Mouse (Mus musculus) midbrain, embryonic 11.5 days (tissue): ENCODE data around the gene Rnf213. TPM values are rescaled to one million over a fixed set of nuclear protein-coding genes. Genes with fewer than 3 reads are reported as not detected.
A peak's percentile ranks its signal among the peaks of the same experiment; 100 is the strongest.

Experiments
- ATAC-seq: fragments of 200-750 bp; cut with Nextera tagmentation; 2 replicates; pipeline ENCODE4 v1.8.0; 2017; ENCODE audit warnings: moderate TSS enrichment, moderate library complexity; ENCODE audit not compliant: low FRiP score
- DNase-seq: peaks from one replicate; pipeline ENCODE4 v3.0.0; 2015; ENCODE audit warnings: low spot score; ENCODE audit errors: missing footprints
- H3K27ac ChIP-seq: fragments of 300-500 bp; sonication (generic); 2 replicates; pipeline ENCODE4 v1.5.1; 2014; ENCODE audit warnings: low read depth, low read length
- H3K27me3 ChIP-seq: fragments of 300-500 bp; sonication (generic); 2 replicates; pipeline ENCODE4 v1.6.1; 2014; ENCODE audit warnings: mild to moderate bottlenecking, low read length, moderate library complexity, mixed read lengths; ENCODE audit not compliant: control insufficient read depth, insufficient read depth
- H3K36me3 ChIP-seq: fragments of 300-500 bp; sonication (generic); 2 replicates; pipeline ENCODE4 v1.6.1; 2014; ENCODE audit warnings: mild to moderate bottlenecking, low read length, moderate library complexity, mixed read lengths; ENCODE audit not compliant: control insufficient read depth, insufficient read depth
- H3K4me1 ChIP-seq: fragments of 300-500 bp; sonication (generic); 2 replicates; pipeline ENCODE4 v1.6.1; 2014; ENCODE audit warnings: low read length; ENCODE audit not compliant: control insufficient read depth, insufficient read depth
- H3K4me2 ChIP-seq: fragments of 300-500 bp; sonication (generic); 2 replicates; pipeline ENCODE4 v1.6.1; 2014; ENCODE audit warnings: mild to moderate bottlenecking, moderate library complexity
- H3K4me3 ChIP-seq: fragments of 300-500 bp; sonication (generic); 2 replicates; pipeline ENCODE4 v1.5.1; 2014; ENCODE audit warnings: low read depth, low read length
- H3K9ac ChIP-seq: fragments of 300-500 bp; sonication (generic); 2 replicates; pipeline ENCODE4 v1.6.1; 2014; ENCODE audit warnings: low read length
- H3K9me3 ChIP-seq: fragments of 300-500 bp; sonication (generic); 2 replicates; pipeline ENCODE4 v1.6.1; 2016; ENCODE audit warnings: low read length; ENCODE audit not compliant: control insufficient read depth
- WGBS: fragments of 180-500 bp; shearing (Covaris S2); extraction: QIAGEN DNeasy Blood & Tissue Kit; methylation state at CpG from one replicate; pipeline ENCODE4 v1.1.7; 2014; 5-methylcytosine and 5-hydroxymethylcytosine counted together
- polyA plus RNA-seq: library from polyadenylated mRNA; unstranded; fragments of >200 nt; fragmentation: Nextera tagmentation; extraction: Ambion mirVana; gene quantifications from 2 replicates; pipeline ENCODE4 v1.2.1, GENCODE M21; 2014

Rnf213 gene
- polyA plus RNA-seq, 1 experiment from 2014 or later: 1.7 TPM

DNA sequence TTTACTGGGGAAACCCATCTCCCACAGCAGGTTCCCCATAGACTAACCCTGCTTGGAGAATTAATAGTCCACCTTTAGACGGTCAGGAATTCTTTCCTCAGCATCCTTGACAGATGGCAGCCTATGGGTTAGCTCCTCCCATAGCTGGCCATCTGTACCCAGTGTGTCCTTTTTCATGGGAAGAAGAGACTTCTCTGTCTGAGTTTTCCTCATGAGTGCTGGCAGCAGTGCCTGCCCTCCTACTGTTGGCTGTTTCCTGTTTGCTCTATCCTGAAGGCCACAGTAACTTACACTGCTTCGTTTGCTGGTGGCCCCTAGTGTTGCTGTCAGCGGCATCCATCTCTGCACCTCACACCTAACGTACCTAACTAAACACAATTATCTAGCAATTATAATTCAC, 104.6 kb downstream of the Rnf213 start:
- Histone ChIP-seq H3K36me3 (0 out of 2 replicates have a peak, but pooled peaks cover 9% of the 10 kb centered on the region), H3K27me3 (no peaks in the 10 kb centered on the region), H3K27ac (no peak overlapping the region), H3K4me2 (no peak overlapping the region), H3K4me1 (peaks cover 5% of the 10 kb centered on the region; the same call in 1 of the 2 replicates), H3K4me3 (no peak overlapping the region), H3K9me3 (no peaks in the 10 kb centered on the region), H3K9ac (no peak overlapping the region)
- 78% methylated on average over 4 of the region's 4 CpGs for WGBS
- DNase-seq (no peak), ATAC-seq (no peak)

DNA sequence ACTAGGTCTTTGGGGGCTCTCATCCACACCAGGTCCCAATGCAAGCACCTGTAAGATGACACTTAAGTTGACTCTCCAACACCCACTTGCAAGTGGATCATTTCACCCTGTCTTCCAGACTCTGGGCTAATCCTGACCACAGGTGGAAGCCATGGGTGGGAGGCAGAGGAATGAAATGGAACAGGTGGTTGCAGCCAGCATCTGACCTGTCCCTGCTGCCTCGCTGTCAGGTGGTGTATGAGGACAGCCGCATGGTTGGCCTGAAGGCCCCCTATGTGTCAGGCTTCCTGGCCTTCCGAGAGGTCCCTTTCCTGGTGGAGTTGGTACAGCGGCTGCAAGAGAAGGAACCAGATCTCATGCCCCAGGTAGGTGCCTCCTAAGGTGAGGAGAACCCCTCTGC, 106.4 kb downstream of the Rnf213 start:
- H3K9ac ChIP-seq: no peak overlapping the region
- no peaks in the 10 kb centered on the region for H3K27me3 ChIP-seq
- 0 out of 2 replicates have a peak, but pooled peaks cover 12% of the 10 kb centered on the region for H3K36me3 ChIP-seq
- no peaks in the 10 kb centered on the region for H3K4me1 ChIP-seq
- WGBS: 93% methylated on average over 4 of the region's 4 CpGs
- ATAC-seq (no peak), DNase-seq (no peak)
- H3K4me3 ChIP-seq: no peak overlapping the region
- H3K27ac ChIP-seq: no peak overlapping the region
- no peak overlapping the region for H3K4me2 ChIP-seq
- H3K9me3 ChIP-seq: no peaks in the 10 kb centered on the region

DNA sequence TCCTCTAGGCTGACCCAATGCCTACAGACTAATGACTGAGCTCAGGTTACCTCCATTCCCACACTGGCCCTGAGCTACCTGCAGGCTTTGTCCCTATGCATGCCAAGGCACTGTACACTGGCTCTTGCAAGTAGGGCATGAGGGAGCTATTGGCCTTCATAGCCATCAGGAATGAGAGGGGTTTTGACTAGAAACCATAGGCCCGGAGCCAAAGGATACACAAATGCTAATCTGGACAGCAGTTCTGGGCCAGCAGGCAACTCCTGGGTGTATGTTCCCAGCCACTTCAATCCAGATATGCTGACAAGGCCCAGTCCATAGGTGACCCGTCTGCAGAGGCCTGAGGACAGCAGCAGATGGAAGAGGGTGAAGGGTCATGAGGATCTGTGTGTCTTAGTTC, 107.1 kb downstream of the Rnf213 start:
- no peak for DNase-seq
- Histone ChIP-seq H3K27ac (no peak overlapping the region), H3K4me1 (no peaks in the 10 kb centered on the region), H3K4me3 (no peak overlapping the region), H3K4me2 (no peak overlapping the region), H3K36me3 (0 out of 2 replicates have a peak, but pooled peaks cover 12% of the 10 kb centered on the region), H3K9me3 (no peaks in the 10 kb centered on the region), H3K9ac (no peak overlapping the region), H3K27me3 (no peaks in the 10 kb centered on the region)
- no peak for ATAC-seq
- WGBS: 85% methylated on average over 2 of the region's 2 CpGs

DNA sequence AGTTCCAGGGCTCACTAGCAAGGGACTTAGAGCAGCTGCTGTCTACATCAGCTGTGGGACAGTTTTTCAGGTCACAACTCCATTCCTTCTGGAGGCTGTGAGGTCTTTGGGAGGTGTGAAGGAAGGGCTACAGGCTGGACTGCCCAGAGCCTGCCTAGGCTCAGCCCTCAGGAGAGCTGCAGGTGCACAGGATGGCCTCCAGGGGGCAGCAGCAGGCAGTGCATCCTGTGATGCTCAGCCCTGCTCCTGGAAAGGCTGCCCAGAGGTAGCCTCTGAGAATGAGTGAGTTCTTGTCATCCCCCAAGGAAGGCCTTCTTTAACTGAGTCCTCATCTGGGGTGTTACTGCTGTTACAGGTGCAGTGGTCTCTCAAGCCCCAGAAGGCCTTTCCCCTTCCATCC, 110.8 kb downstream of the Rnf213 start:
- no peaks in the 10 kb centered on the region for H3K4me1 ChIP-seq
- H3K4me3 ChIP-seq: no peak overlapping the region
- no peak overlapping the region for H3K27ac ChIP-seq
- H3K4me2 ChIP-seq: no peak overlapping the region
- DNase-seq (peak; percentile 94), ATAC-seq (peak; percentile 76)
- H3K27me3 ChIP-seq: no peaks in the 10 kb centered on the region
- H3K9ac ChIP-seq: no peak overlapping the region
- H3K9me3 ChIP-seq: no peaks in the 10 kb centered on the region
- peaks cover 18% of the 10 kb centered on the region for H3K36me3 ChIP-seq

DNA sequence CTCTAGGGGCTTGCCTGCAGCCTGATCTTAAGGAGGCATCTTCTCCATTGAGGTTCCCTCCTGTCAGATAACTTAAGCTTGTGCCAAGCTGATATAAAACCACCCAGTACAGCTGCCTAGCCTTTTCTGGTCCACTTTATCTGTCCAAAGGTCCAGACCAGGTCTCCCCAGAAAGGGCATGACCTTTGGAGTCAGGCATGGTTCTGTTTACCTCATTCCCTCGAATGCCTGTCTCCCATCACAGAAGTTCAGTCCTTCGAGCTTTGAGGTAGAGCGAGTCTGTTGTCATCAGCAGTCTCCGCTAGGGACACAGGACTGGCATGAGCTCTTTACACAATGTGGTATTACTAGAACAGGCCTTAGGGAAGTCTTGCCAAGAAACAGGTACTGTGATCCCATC, 113.5 kb downstream of the Rnf213 start:
- Histone ChIP-seq H3K4me1 (peaks cover 3% of the 10 kb centered on the region), H3K4me3 (no peak overlapping the region), H3K9ac (no peak overlapping the region), H3K27me3 (no peaks in the 10 kb centered on the region), H3K36me3 (peaks cover 13% of the 10 kb centered on the region), H3K27ac (no peak overlapping the region), H3K4me2 (no peak overlapping the region), H3K9me3 (no peaks in the 10 kb centered on the region)
- 91% methylated on average over 4 of the region's 4 CpGs for WGBS
- no peak for DNase-seq
- no peak for ATAC-seq

- H3K9me3 ChIP-seq: no peaks in the 10 kb centered on the region
- no peaks in the 10 kb centered on the region for H3K27me3 ChIP-seq
- no peak overlapping the region for H3K4me3 ChIP-seq
- no peak overlapping the region for H3K4me2 ChIP-seq
- H3K27ac ChIP-seq: no peak overlapping the region
- DNase-seq: no peak
- ATAC-seq: no peak
- 87% methylated on average over 8 of the region's 8 CpGs for WGBS
- H3K36me3 ChIP-seq: peaks cover 9% of the 10 kb centered on the region
- peaks cover 3% of the 10 kb centered on the region for H3K4me1 ChIP-seq
- H3K9ac ChIP-seq: no peak overlapping the region
Measured at GRCm38 (mm10) chr11:119507772-119508171, 114.9 kb downstream of the Rnf213 start.

- peaks cover 7% of the 10 kb centered on the region for H3K36me3 ChIP-seq
- H3K4me3 ChIP-seq: no peak overlapping the region
- ATAC-seq: peak; percentile 4; the same call in 1 of the 2 replicates
- H3K9ac ChIP-seq: no peak overlapping the region
- peak; percentile 83 for DNase-seq
- H3K4me2 ChIP-seq: no peak overlapping the region
- H3K27ac ChIP-seq: no peak overlapping the region; the same call in 1 of the 2 replicates
- 55% methylated on average over 5 of the region's 5 CpGs for WGBS
- no peaks in the 10 kb centered on the region for H3K9me3 ChIP-seq
- peaks cover 9% of the 10 kb centered on the region for H3K4me1 ChIP-seq
- no peaks in the 10 kb centered on the region; the same call in 1 of the 2 replicates for H3K27me3 ChIP-seq
Measured at GRCm38 (mm10) chr11:119509165-119509776, 116.4 kb downstream of the Rnf213 start.

- ATAC-seq (no peak), DNase-seq (no peak)
- WGBS: 73% methylated on average over 9 of the region's 9 CpGs
- Histone ChIP-seq H3K27ac (no peak overlapping the region), H3K4me1 (peaks cover 29% of the 10 kb centered on the region), H3K4me3 (no peak overlapping the region), H3K9ac (no peak overlapping the region), H3K27me3 (no peaks in the 10 kb centered on the region; the same call in 1 of the 2 replicates), H3K4me2 (no peak overlapping the region), H3K36me3 (no peaks in the 10 kb centered on the region), H3K9me3 (no peaks in the 10 kb centered on the region)
Measured at GRCm38 (mm10) chr11:119513038-119513659, 120.2 kb downstream of the Rnf213 start.

- peak; percentile 91 for DNase-seq
- no peaks in the 10 kb centered on the region; the same call in 1 of the 2 replicates for H3K27me3 ChIP-seq
- no peaks in the 10 kb centered on the region for H3K9me3 ChIP-seq
- peak overlapping the region; percentile 54 for H3K9ac ChIP-seq
- peak overlapping the region; percentile 11; the same call in 1 of the 2 replicates for H3K4me3 ChIP-seq
- 53% methylated on average over 16 of the region's 16 CpGs for WGBS
- H3K36me3 ChIP-seq: no peaks in the 10 kb centered on the region
- ATAC-seq: no peak; the same call in 1 of the 2 replicates
- peak overlapping the region; percentile 37 for H3K4me2 ChIP-seq
- H3K4me1 ChIP-seq: peaks cover 26% of the 10 kb centered on the region
- peak overlapping the region; percentile 73 for H3K27ac ChIP-seq
Measured at GRCm38 (mm10) chr11:119514108-119514860, 121.4 kb downstream of the Rnf213 start.
